Mouse (Mus musculus) limb, embryonic 11.5 days (tissue): ENCODE results near the gene Fam122c. TPM values are rescaled to one million over a fixed set of nuclear protein-coding genes. Genes with fewer than 3 reads are reported as not detected.

Experiments used
- ATAC-seq: fragments of 200-750 bp; cut with Nextera tagmentation; 2 replicates; pipeline ENCODE4 v1.8.0; 2017; ENCODE audit warnings: low read depth; ENCODE audit not compliant: insufficient number of reproducible peaks, low FRiP score, low TSS enrichment
- DNase-seq: peaks from one replicate; pipeline ENCODE4 v3.0.0-alpha.2; 2015; ENCODE audit warnings: low spot score
- H3K27ac ChIP-seq: fragments of 300-500 bp; sonication (generic); replicated peaks from 2 replicates; pipeline ENCODE4 v1.5.1; 2014; ENCODE audit warnings: low read depth, mild to moderate bottlenecking, low read length
- H3K27me3 ChIP-seq: fragments of 300-500 bp; sonication (generic); 2 replicates; pipeline ENCODE4 v1.6.1; 2014; ENCODE audit warnings: mild to moderate bottlenecking, low read length, mixed read lengths; ENCODE audit not compliant: control insufficient read depth, insufficient read depth
- H3K36me3 ChIP-seq: fragments of 300-500 bp; sonication (generic); 2 replicates; pipeline ENCODE4 v1.6.1; 2014; ENCODE audit warnings: mild to moderate bottlenecking, low read length, moderate library complexity, mixed read lengths; ENCODE audit not compliant: control insufficient read depth, insufficient read depth
- H3K4me1 ChIP-seq: fragments of 300-500 bp; sonication (generic); 2 replicates; pipeline ENCODE4 v1.6.1; 2014; ENCODE audit warnings: low read length, mixed read lengths; ENCODE audit not compliant: control insufficient read depth, insufficient read depth
- H3K4me2 ChIP-seq: fragments of 300-500 bp; sonication (generic); 2 replicates; pipeline ENCODE4 v1.6.1; 2014; ENCODE audit warnings: low read depth, mild to moderate bottlenecking, moderate library complexity; ENCODE audit not compliant: severe bottlenecking
- H3K4me3 ChIP-seq: fragments of 300-500 bp; sonication (generic); 2 replicates; pipeline ENCODE4 v1.5.1; 2014; ENCODE audit warnings: low read depth, low read length
- H3K9ac ChIP-seq: fragments of 300-500 bp; sonication (generic); 2 replicates; pipeline ENCODE4 v1.6.1; 2014; ENCODE audit warnings: mild to moderate bottlenecking, low read length
- H3K9me3 ChIP-seq: fragments of 300-500 bp; sonication (generic); 2 replicates; pipeline ENCODE4 v1.6.1; 2016; ENCODE audit warnings: low read length; ENCODE audit not compliant: control insufficient read depth
- WGBS: fragments of 180-500 bp; shearing (Covaris S2); extraction: QIAGEN DNeasy Blood & Tissue Kit; methylation state at CpG from one replicate; pipeline ENCODE4 v1.1.7; 2014; 5-methylcytosine and 5-hydroxymethylcytosine counted together
- polyA plus RNA-seq: library from polyadenylated mRNA; unstranded; fragments of >200 nt; fragmentation: Nextera tagmentation; extraction: Ambion mirVana; gene quantifications from 2 replicates; pipeline ENCODE4 v1.2.1, GENCODE M21; 2014

The Fam122c gene
- polyA plus RNA-seq, result not detected in 2 replicates

DNA sequence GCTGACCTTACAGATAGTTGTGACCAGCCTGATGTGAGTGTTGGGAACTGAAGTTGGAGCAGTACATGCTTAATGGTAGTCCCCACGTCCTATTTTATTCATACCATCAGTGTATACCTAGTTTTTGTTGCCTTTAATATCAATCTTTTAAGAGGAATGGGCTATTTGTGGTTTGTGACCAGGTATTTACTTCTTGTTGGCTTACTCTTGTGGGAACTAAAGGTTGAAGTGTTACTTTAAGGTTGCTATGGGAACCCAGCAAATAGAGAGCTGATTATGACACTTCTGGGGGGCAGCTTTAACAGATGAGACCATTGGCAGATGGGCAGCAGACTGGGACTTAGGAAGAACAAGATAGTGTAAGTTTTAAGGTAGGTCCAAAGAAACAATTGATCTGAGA, at the start of gene Fam122c:
TSS of gene Fam122c (plus strand) at position 301 of the 400 bp plus-strand sequence.
- Histone ChIP-seq H3K9me3 (no peaks in the 10 kb centered on the region), H3K4me1 (0 out of 2 replicates have a peak, but pooled peaks cover 2% of the 10 kb centered on the region), H3K36me3 (no peaks in the 10 kb centered on the region), H3K4me2 (no peak within 1 kb of the TSS), H3K9ac (no peak within 1 kb of the TSS), H3K4me3 (no peak within 1 kb of the TSS), H3K27me3 (no peaks in the 10 kb centered on the region), H3K27ac (no peak within 1 kb of the TSS)
- DNase-seq (no peak), ATAC-seq (no peak)
- WGBS, result 44% methylated on average over 1 of the region's 1 CpGs

DNA sequence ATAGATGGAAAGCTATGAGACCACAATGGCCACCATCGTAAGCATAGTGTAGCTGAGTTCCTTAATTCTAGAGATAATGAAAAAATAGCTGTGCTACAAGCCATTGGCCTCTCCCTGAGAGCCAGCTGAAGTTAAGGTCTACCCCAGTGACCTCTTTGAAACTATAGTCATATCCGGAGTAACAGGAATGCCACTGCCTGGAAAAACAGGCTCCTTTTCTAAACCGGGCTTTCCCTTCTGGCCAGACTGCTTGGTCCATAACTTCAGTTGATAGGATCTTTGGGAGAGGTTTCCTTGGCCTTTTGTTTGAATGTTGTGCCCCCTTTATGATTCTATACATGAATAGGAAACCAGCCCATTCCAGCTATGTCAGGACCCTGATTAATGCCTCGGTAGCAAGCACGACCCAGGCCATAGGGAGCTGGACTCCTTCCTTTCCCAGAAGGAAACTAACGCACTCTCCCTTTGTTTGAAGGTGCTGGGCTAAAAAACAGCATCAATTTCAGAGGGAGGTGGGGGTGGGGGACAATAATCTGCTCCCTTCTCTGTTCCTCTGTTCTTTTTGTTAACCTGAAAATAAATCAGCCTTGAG, 48.8 kb upstream of the Fam122c start:
- Histone ChIP-seq H3K4me2 (no peak overlapping the region), H3K27me3 (no peaks in the 10 kb centered on the region), H3K9ac (no peak overlapping the region), H3K27ac (no peak overlapping the region), H3K4me3 (no peak overlapping the region), H3K36me3 (no peaks in the 10 kb centered on the region), H3K4me1 (no peaks in the 10 kb centered on the region), H3K9me3 (no peaks in the 10 kb centered on the region)
- WGBS, result 62% methylated on average over 6 of the region's 6 CpGs
- ATAC-seq (no peak), DNase-seq (no peak)

DNA sequence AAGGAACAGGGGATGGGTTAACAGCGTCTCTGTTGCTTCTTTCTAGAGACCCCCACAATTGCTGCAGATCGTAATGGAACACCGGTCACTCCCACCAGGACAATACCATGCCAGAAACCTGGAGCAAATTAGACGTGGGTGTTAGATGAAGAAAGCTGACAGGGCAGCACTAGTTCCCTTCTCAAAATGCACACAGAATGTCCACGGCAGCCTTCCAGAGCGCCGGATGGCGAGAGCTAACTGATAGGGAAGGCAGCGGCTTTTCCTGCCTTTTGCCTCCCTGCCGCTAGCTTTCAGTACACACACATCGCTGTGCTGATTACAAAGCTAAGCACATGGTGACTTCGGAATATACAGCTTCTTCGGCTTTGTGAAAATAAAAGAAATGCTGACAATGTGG, 41.3 kb upstream of the Fam122c start:
- peak overlapping the region; percentile 18; the same call in 1 of the 2 replicates for H3K4me2 ChIP-seq
- H3K9ac ChIP-seq, result peak overlapping the region; percentile 9; the same call in 1 of the 2 replicates
- WGBS, result 28% methylated on average over 13 of the region's 13 CpGs
- H3K27me3 ChIP-seq, result no peaks in the 10 kb centered on the region
- no peaks in the 10 kb centered on the region for H3K36me3 ChIP-seq
- no peak for ATAC-seq
- no peaks in the 10 kb centered on the region for H3K9me3 ChIP-seq
- no peak overlapping the region for H3K4me3 ChIP-seq
- DNase-seq, result peak; percentile 57
- peak overlapping the region; percentile 65 for H3K27ac ChIP-seq
- no peaks in the 10 kb centered on the region for H3K4me1 ChIP-seq

DNA sequence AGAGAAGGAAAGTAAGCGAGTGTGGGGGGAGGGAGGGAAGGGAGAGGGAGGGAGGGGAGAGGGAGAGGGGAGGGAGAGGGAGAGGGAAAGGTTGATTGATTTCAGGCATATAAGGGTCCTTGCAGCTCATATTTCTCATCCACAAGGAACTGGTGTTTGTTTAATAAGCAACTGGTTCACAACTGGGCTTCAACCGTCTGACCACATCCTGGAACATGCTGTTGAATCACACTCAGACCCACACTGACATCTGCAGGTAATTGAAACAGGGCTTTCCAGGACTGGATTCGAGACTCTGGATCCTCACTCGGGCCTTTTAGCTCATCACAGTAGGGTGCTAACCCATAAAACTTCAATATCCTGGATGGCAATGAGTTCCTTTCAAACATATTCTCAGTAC, 39.5 kb upstream of the Fam122c start:
- H3K4me3 ChIP-seq, result no peak overlapping the region
- no peak overlapping the region for H3K4me2 ChIP-seq
- H3K9me3 ChIP-seq, result no peaks in the 10 kb centered on the region
- DNase-seq (peak; percentile 62), ATAC-seq (peak; percentile 75)
- no peaks in the 10 kb centered on the region for H3K36me3 ChIP-seq
- no peaks in the 10 kb centered on the region for H3K27me3 ChIP-seq
- no peak overlapping the region for H3K9ac ChIP-seq
- no peaks in the 10 kb centered on the region for H3K4me1 ChIP-seq
- H3K27ac ChIP-seq, result peak overlapping the region; percentile 61; the same call in 1 of the 2 replicates
- WGBS, result 31% methylated on average over 4 of the region's 4 CpGs

DNA sequence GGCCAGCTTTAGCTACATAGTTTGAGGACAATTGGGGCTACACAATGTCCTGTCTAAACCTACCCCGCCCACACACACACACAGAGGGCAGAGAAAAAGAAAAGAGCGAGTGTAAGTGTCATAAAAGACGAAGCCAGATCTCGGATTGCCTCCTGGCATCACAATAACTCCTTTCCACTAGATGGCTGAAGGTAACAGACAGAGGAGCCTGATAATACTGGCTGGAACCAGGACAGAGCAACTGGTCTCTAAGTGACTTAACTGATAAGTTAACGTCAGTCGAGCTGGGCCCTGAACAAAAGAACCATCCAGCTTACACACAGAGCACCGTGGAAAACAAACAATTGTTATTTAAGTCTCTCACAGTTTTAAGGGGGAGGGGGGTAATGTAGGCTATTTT, 36.8 kb upstream of the Fam122c start:
- Histone ChIP-seq H3K9me3 (no peaks in the 10 kb centered on the region), H3K9ac (no peak overlapping the region), H3K27ac (no peak overlapping the region), H3K4me3 (no peak overlapping the region), H3K4me1 (no peaks in the 10 kb centered on the region), H3K27me3 (no peaks in the 10 kb centered on the region), H3K4me2 (no peak overlapping the region), H3K36me3 (no peaks in the 10 kb centered on the region)
- 67% methylated on average over 7 of the region's 7 CpGs for WGBS
- ATAC-seq, result no peak
- DNase-seq, result no peak

DNA sequence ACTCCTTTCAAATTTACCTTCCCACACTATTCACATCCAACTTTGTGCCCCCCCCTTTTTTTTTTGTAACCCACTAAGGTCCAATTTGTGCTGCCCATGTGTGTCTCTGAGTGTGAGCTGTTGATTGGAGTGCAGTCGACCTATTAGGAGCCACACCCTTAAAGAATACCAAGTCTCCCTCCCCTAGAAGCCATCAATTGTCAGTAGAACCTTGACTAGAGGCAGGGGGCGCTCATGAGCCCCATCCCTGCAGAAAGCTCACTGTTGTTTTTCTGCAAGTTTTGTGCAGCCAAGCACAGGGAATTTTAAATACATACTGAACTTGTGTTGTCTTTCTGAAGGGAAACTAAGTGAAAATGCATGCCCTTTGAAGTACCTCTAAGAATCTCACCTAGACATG, 35.3 kb upstream of the Fam122c start:
- no peak overlapping the region for H3K4me3 ChIP-seq
- no peak overlapping the region for H3K9ac ChIP-seq
- WGBS, result 15% methylated on average over 2 of the region's 2 CpGs
- H3K4me2 ChIP-seq, result no peak overlapping the region
- H3K4me1 ChIP-seq, result no peaks in the 10 kb centered on the region
- H3K27me3 ChIP-seq, result no peaks in the 10 kb centered on the region
- no peaks in the 10 kb centered on the region for H3K9me3 ChIP-seq
- ATAC-seq, result no peak
- DNase-seq, result no peak
- no peaks in the 10 kb centered on the region for H3K36me3 ChIP-seq
- no peak overlapping the region for H3K27ac ChIP-seq

DNA sequence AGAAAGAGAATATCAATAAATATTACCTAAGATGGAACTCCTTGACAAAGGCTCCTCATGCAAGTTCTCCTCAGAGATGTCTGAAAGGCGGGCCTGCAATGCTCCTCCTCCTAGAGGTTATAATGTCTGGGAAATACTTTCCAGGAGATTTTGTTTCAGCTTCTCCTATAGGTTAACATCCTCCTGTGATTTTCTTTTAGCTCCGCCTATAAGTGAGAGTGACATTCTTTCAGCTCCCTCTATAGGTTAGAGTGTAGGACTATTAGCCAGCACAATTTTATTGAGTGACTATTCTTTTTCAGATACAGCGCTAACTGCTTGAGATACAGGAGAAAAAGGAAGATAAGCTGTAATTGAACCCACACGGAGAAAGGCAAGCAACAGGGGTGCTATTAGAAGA, 33.2 kb upstream of the Fam122c start, which contains the start of gene Plac1:
TSS of gene Plac1 (minus strand) at position 101 of the 400 bp plus-strand sequence.
- no peaks in the 10 kb centered on the region for H3K27me3 ChIP-seq
- WGBS, result 70% methylated on average over 4 of the region's 4 CpGs
- no peaks in the 10 kb centered on the region for H3K9me3 ChIP-seq
- no peak within 1 kb of the TSS for H3K27ac ChIP-seq
- ATAC-seq (no peak), DNase-seq (no peak)
- H3K4me2 ChIP-seq, result no peak within 1 kb of the TSS
- no peaks in the 10 kb centered on the region for H3K4me1 ChIP-seq
- H3K36me3 ChIP-seq, result no peaks in the 10 kb centered on the region
- no peak within 1 kb of the TSS for H3K4me3 ChIP-seq
- H3K9ac ChIP-seq, result no peak within 1 kb of the TSS

DNA sequence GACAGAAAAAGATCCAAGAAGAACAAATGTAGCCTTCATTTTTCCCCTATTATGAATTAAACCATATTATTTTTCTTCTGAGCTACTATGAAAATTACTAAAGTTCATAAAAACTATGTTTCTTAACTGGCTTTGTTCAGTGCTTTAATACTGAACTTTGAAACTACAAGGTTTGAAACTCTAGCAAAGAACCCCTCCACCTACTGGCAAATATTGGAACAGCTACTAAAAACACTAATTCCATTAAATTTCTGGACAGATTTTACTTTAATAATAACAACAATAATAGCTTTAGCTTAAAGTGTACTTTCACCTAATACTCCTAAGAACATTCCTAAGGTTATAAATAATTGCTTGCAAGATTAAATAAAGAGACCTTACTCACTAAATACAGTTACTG, 18.0 kb upstream of the Fam122c start:
- H3K36me3 ChIP-seq, result no peaks in the 10 kb centered on the region
- ATAC-seq (no peak), DNase-seq (no peak)
- H3K27ac ChIP-seq, result no peak overlapping the region
- no peaks in the 10 kb centered on the region for H3K9me3 ChIP-seq
- no peaks in the 10 kb centered on the region for H3K27me3 ChIP-seq
- H3K9ac ChIP-seq, result no peak overlapping the region
- no peak overlapping the region for H3K4me2 ChIP-seq
- H3K4me3 ChIP-seq, result no peak overlapping the region
- no peaks in the 10 kb centered on the region for H3K4me1 ChIP-seq

DNA sequence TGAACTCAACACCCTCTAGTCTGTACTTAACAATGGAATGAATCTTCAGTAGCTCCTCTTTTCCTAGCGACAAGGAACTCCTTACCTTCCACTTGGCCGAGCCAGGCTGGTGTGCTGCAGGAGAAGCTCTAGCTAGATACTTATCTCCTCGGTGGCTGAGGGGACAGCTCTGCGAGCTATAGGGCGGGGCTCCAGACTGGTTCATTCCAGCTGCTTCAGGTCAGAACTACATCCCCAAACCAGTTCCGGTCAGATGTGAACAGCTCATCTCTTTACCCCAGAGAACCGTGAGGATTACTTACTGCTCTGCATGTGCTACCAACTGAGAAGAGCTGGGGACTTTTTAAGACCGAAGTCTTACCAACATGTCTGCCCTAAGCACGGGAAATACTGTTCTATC, 7.0 kb upstream of the Fam122c start:
- Histone ChIP-seq H3K27me3 (no peaks in the 10 kb centered on the region), H3K9ac (no peak overlapping the region), H3K4me2 (no peak overlapping the region), H3K4me1 (0 out of 2 replicates have a peak, but pooled peaks cover 2% of the 10 kb centered on the region), H3K9me3 (no peaks in the 10 kb centered on the region), H3K4me3 (no peak overlapping the region), H3K36me3 (no peaks in the 10 kb centered on the region), H3K27ac (no peak overlapping the region)
- DNase-seq, result no peak
- no peak for ATAC-seq
- 69% methylated on average over 9 of the region's 9 CpGs for WGBS
